Mouse (Mus musculus) stomach, embryonic 14.5 days (tissue): ENCODE results near the gene Poln. TPM values are rescaled to one million over a fixed set of nuclear protein-coding genes. Genes with fewer than 3 reads are reported as not detected.

Source experiments
- ATAC-seq: fragments of 200-750 bp; cut with Nextera tagmentation; 2 replicates; pipeline ENCODE4 v1.8.0; 2017; ENCODE audit warnings: low read depth, moderate TSS enrichment; ENCODE audit not compliant: insufficient number of reproducible peaks, insufficient read depth, low FRiP score
- H3K27ac ChIP-seq: fragments of 300-500 bp; sonication (generic); 2 replicates; pipeline ENCODE4 v1.5.1; 2014; ENCODE audit warnings: mild to moderate bottlenecking, low read length, moderate library complexity, mixed read lengths
- H3K27me3 ChIP-seq: fragments of 300-500 bp; sonication (generic); 2 replicates; pipeline ENCODE4 v1.6.1; 2014; ENCODE audit warnings: low read length, control low read depth, mixed read lengths; ENCODE audit not compliant: control insufficient read depth, insufficient read depth
- H3K36me3 ChIP-seq: fragments of 300-500 bp; sonication (generic); 2 replicates; pipeline ENCODE4 v1.6.1; 2014; ENCODE audit warnings: mild to moderate bottlenecking, control low read depth, low read length, moderate library complexity, mixed read lengths; ENCODE audit not compliant: control insufficient read depth, insufficient read depth
- H3K4me1 ChIP-seq: fragments of 300-500 bp; sonication (generic); 2 replicates; pipeline ENCODE4 v1.6.1; 2014; ENCODE audit warnings: low read length, control low read depth, mixed read lengths; ENCODE audit not compliant: control insufficient read depth, insufficient read depth
- H3K4me2 ChIP-seq: fragments of 300-500 bp; sonication (generic); replicated peaks from 2 replicates; pipeline ENCODE4 v1.6.1; 2014; ENCODE audit warnings: low read depth, low read length, control low read depth
- H3K4me3 ChIP-seq: fragments of 300-500 bp; sonication (generic); 2 replicates; pipeline ENCODE4 v1.5.1; 2014; ENCODE audit warnings: low read depth, low read length, control low read depth
- H3K9ac ChIP-seq: fragments of 300-500 bp; sonication (generic); replicated peaks from 2 replicates; pipeline ENCODE4 v1.6.1; 2014; ENCODE audit warnings: low read depth, mild to moderate bottlenecking, control low read depth, low read length, moderate library complexity, mixed read lengths
- H3K9me3 ChIP-seq: fragments of 300-500 bp; sonication (generic); 2 replicates; pipeline ENCODE4 v1.6.1; 2016; ENCODE audit warnings: low read depth, low read length, control low read depth; ENCODE audit not compliant: control insufficient read depth
- WGBS: fragments of 180-500 bp; shearing (Covaris S2); extraction: QIAGEN DNeasy Blood & Tissue Kit; methylation state at CpG from one replicate; pipeline ENCODE4 v1.1.7; 2014; 5-methylcytosine and 5-hydroxymethylcytosine counted together
- polyA plus RNA-seq: library from polyadenylated mRNA; unstranded; fragments of >200 nt; fragmentation: Nextera tagmentation; extraction: Ambion mirVana; gene quantifications from 2 replicates; pipeline ENCODE4 v1.2.1, GENCODE M21; 2014

Poln gene
- polyA plus RNA-seq, 1 experiment from 2014 or later, result 1.1 TPM

- no peak for ATAC-seq
Observed at GRCm38 (mm10) chr5:34030101-34030500, 139.1 kb downstream of the Poln start.

DNA sequence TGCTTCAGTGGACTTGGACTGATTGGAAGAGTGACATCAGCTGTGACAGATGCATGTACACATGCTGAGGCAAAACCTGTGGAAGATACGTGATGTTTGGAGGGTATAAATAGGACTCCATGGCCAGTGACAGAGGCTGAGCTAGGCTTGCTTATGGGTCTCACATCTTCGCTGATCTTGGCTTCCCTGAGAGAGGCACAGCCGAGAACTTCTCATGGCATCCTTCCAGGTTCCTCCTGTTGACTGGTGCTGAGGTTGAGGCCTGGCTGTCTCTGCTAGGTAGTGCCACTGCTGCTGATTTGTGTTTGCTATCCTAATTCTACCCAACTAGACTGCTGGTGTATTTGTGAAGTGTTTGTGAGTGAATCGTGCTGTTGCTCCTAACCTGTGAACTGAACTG, 150.3 kb downstream of the Poln start:
- Histone ChIP-seq H3K9me3 (no peaks in the 10 kb centered on the region), H3K4me2 (no peak overlapping the region), H3K27me3 (no peaks in the 10 kb centered on the region), H3K27ac (no peak overlapping the region), H3K36me3 (no peaks in the 10 kb centered on the region), H3K4me3 (no peak overlapping the region), H3K9ac (no peak overlapping the region), H3K4me1 (no peaks in the 10 kb centered on the region)
- ATAC-seq, result no peak
- WGBS, result 80% methylated on average over 4 of the region's 4 CpGs

More at GRCm38 (mm10) chr5:34030101-34030500, 139.1 kb downstream of the Poln start:
- H3K4me3 ChIP-seq, result no peak overlapping the region
- H3K9ac ChIP-seq, result no peak overlapping the region
- no peaks in the 10 kb centered on the region for H3K27me3 ChIP-seq
- no peaks in the 10 kb centered on the region for H3K4me1 ChIP-seq
- 70% methylated on average over 4 of the region's 4 CpGs for WGBS
- no peaks in the 10 kb centered on the region for H3K36me3 ChIP-seq
- no peak overlapping the region for H3K4me2 ChIP-seq
- no peaks in the 10 kb centered on the region for H3K9me3 ChIP-seq
- H3K27ac ChIP-seq, result no peak overlapping the region

DNA sequence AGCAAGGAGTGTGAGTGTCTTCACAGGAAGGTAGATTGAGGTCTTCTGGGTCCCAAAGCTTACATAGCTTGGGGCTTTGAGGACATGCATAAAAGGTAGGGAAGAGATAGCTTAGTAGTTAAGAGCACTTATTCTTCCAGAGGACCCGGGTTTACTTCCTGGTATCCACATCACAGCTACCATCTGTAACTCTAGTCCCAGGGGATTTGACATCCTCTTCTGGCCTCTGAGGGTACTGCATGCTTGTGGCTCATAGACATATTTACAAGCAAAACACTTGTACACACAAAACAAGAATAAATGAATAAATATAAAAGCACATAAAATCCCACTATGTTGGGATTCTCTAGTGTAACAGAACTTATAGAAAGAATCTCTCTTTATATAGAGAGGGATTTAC, 154.6 kb downstream of the Poln start:
- no peak overlapping the region for H3K27ac ChIP-seq
- no peaks in the 10 kb centered on the region for H3K4me1 ChIP-seq
- no peaks in the 10 kb centered on the region for H3K27me3 ChIP-seq
- 61% methylated on average over 1 of the region's 1 CpGs for WGBS
- H3K9ac ChIP-seq, result no peak overlapping the region
- H3K36me3 ChIP-seq, result no peaks in the 10 kb centered on the region
- no peak overlapping the region for H3K4me2 ChIP-seq
- no peaks in the 10 kb centered on the region for H3K9me3 ChIP-seq
- no peak overlapping the region for H3K4me3 ChIP-seq
- ATAC-seq, result no peak

GRCm38 (mm10) chr5:34007392-34007941, 161.8 kb downstream of the Poln start:
- H3K9me3 ChIP-seq, result no peaks in the 10 kb centered on the region
- ATAC-seq, result no peak
- H3K27me3 ChIP-seq, result no peaks in the 10 kb centered on the region
- WGBS, result 84% methylated on average over 4 of the region's 4 CpGs
- H3K36me3 ChIP-seq, result no peaks in the 10 kb centered on the region
- H3K27ac ChIP-seq, result no peak overlapping the region
- H3K4me3 ChIP-seq, result no peak overlapping the region
- H3K4me1 ChIP-seq, result no peaks in the 10 kb centered on the region
- H3K9ac ChIP-seq, result no peak overlapping the region
- H3K4me2 ChIP-seq, result no peak overlapping the region

- no peak overlapping the region for H3K4me2 ChIP-seq
- ATAC-seq, result no peak
- no peak overlapping the region for H3K27ac ChIP-seq
- no peak overlapping the region for H3K9ac ChIP-seq
- H3K4me3 ChIP-seq, result no peak overlapping the region
- H3K36me3 ChIP-seq, result no peaks in the 10 kb centered on the region
- H3K9me3 ChIP-seq, result no peaks in the 10 kb centered on the region
- no peaks in the 10 kb centered on the region for H3K27me3 ChIP-seq
- WGBS, result 80% methylated on average over 4 of the region's 4 CpGs
- H3K4me1 ChIP-seq, result no peaks in the 10 kb centered on the region
Observed at GRCm38 (mm10) chr5:34006832-34007231, 162.4 kb downstream of the Poln start.

DNA sequence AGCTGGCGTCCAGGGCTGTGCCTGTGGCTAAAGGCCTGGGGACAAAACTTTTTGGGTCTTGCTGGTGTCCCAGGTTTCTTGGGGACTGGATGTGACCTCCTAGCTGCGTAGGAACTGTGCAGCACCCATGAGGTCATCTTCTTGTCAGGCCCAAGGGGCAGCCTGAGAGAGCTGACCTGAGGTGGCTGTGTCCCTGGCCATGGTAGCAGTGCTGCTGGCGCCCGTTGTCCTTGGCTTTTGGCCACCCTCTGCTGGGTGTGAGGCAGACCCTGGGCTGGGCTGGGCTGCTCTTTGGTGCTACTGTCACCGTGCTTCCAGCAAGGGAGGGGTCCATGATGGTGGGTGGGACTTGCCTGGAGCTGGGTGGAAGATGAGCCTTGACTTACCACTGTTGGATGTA, 164.6 kb downstream of the Poln start:
- Histone ChIP-seq H3K9ac (no peak overlapping the region), H3K27ac (no peak overlapping the region), H3K4me1 (no peaks in the 10 kb centered on the region), H3K36me3 (no peaks in the 10 kb centered on the region), H3K9me3 (no peaks in the 10 kb centered on the region), H3K4me3 (no peak overlapping the region), H3K27me3 (no peaks in the 10 kb centered on the region), H3K4me2 (no peak overlapping the region)
- WGBS, result 76% methylated on average over 5 of the region's 5 CpGs
- ATAC-seq, result no peak

GRCm38 (mm10) chr5:34002636-34003035, 166.6 kb downstream of the Poln start:
- H3K4me3 ChIP-seq, result no peak overlapping the region
- no peaks in the 10 kb centered on the region for H3K9me3 ChIP-seq
- WGBS, result 89% methylated on average over 4 of the region's 4 CpGs
- H3K4me1 ChIP-seq, result peaks cover 3% of the 10 kb centered on the region; the same call in 1 of the 2 replicates
- no peak overlapping the region for H3K27ac ChIP-seq
- no peak overlapping the region for H3K9ac ChIP-seq
- peaks cover 11% of the 10 kb centered on the region for H3K27me3 ChIP-seq
- H3K4me2 ChIP-seq, result no peak overlapping the region
- H3K36me3 ChIP-seq, result no peaks in the 10 kb centered on the region
- no peak for ATAC-seq

DNA sequence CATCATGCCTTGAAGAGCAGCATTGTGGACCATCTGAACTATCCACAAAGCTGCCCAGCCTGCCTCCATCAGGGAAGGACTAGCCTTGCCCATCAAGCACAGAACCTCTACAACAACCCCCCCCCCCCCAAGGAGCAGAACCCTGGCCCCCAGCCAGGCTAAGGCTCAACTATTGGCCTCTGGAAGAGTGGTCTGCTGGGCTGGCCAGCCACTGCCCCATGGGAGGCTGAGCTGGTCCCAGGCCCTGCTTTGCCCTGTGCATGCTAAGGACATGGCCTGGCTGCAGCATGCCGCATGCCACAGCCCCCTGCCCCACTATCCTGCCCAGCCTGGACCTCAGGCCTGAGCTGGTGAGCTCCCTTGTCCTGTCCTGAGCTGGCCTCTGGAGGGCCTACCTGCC, 167.8 kb downstream of the Poln start:
- no peak for ATAC-seq
- 91% methylated on average over 1 of the region's 1 CpGs for WGBS
- no peak overlapping the region for H3K9ac ChIP-seq

DNA sequence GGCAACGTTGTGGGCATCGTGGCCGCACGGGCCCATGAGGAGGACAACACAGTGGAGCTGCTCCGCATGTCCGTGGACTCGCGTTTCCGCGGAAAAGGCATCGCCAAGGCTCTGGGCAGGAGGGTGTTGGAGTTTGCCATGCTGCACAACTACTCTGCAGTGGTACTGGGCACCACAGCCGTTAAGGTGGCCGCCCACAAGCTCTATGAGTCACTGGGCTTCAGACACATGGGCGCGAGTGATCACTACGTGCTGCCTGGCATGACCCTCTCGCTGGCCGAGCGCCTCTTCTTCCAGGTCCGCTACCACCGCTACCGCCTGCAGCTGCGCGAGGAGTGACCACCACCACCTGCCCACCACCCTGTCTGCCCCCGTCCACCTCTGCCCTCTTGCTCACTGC, 168.4 kb downstream of the Poln start:
- WGBS, result 94% methylated on average over 25 of the region's 25 CpGs
- Histone ChIP-seq H3K27me3 (peaks cover 23% of the 10 kb centered on the region), H3K4me3 (no peak overlapping the region), H3K4me2 (no peak overlapping the region), H3K4me1 (peaks cover 6% of the 10 kb centered on the region; the same call in 1 of the 2 replicates), H3K9me3 (no peaks in the 10 kb centered on the region), H3K9ac (no peak overlapping the region), H3K27ac (no peak overlapping the region), H3K36me3 (no peaks in the 10 kb centered on the region)
- no peak for ATAC-seq

More for the DNA sequence above, 167.8 kb downstream of the Poln start:
- Histone ChIP-seq H3K27me3 (peaks cover 22% of the 10 kb centered on the region), H3K4me1 (peaks cover 6% of the 10 kb centered on the region; the same call in 1 of the 2 replicates), H3K36me3 (no peaks in the 10 kb centered on the region), H3K4me2 (no peak overlapping the region), H3K4me3 (no peak overlapping the region), H3K9me3 (no peaks in the 10 kb centered on the region), H3K27ac (no peak overlapping the region)
